25 mouse cellular contexts compared by ENCODE assay signal in the genomic region with DNA sequence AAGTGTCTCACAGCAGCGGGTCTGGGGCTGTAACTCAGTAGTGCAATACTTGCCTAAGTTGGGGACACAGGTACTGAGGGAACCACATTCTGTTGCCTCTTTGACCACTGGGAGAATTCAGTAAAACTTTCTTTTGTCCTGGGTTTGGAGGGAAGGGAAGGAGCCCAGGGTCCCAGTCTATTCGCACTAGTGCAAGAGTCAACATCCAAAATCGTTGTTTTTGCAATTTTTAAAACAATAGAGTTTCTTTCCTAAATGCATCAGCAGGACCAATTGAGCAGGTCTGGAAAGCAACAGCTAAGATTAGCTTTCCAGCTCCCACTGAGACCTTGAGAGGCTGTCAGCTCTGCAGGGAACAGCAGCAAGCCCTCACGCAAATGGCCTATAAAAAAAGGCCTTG. TPM values are rescaled to one million over a fixed set of nuclear protein-coding genes. Genes with fewer than 3 reads are reported as not detected.
DNase-seq lines count a peak whose midpoint lies in the region; ATAC-seq lines count a peak whose summit lies in the region.
"Had no signal": no experiment of that assay in that cellular context is flagged by ENCODE, and none has a peak within 500 bp of the region (broad histone marks: within the 10 kb centered on the region; RNA-seq: fewer than 3 reads in every experiment).

No protein-coding gene starts in this region.

- ATAC-seq in heart, embryonic 13.5 days (ENCODE audit: extremely low read depth, insufficient number of reproducible peaks, low FRiP score, low TSS enrichment), result no peak
- no peak for ATAC-seq in midbrain, embryonic 11.5 days (ENCODE audit: low FRiP score)
- no peak for ATAC-seq in midbrain, embryonic 13.5 days
- no peak for ATAC-seq in intestine, embryonic 16.5 days
- ATAC-seq in granulocyte monocyte progenitor cell, adult 5-6 weeks (replicated peaks; ENCODE audit: poor library complexity, severe bottlenecking), result no peak
- ATAC-seq: forebrain, embryonic 14.5 days; forebrain, embryonic 16.5 days had no signal

- DNase-seq in heart, embryonic 10.5 days (ENCODE audit: low spot score), result no peak
- no peak for DNase-seq in heart, postnatal 10 days
- no peak for DNase-seq in heart, adult 9 months (ENCODE audit: low spot score in 2 of 2)
- DNase-seq in midbrain, embryonic 11.5 days (ENCODE audit: low spot score, missing footprints), result peak; percentile 92
- DNase-seq: adrenal gland, postnatal 10 days; adrenal gland, postnatal 25 days; cerebellum, adult 11 months; cerebellum, adult 18-20 months; cerebellum, adult 8-10 months; cerebellum, adult 9-11 months; cerebellum, postnatal 14 days; cerebellum, postnatal 36 days had no signal

- peak overlapping the region; percentile 25; the same call in 1 of the 2 replicates for H3K4me2 ChIP-seq in heart, embryonic 13.5 days
- no peak overlapping the region for H3K4me2 ChIP-seq in midbrain, embryonic 11.5 days
- H3K4me2 ChIP-seq in midbrain, embryonic 13.5 days (replicated peaks), result no peak overlapping the region
- no peak overlapping the region for H3K4me2 ChIP-seq in intestine, embryonic 16.5 days (ENCODE audit: low read depth, low read length)
- H3K4me2 ChIP-seq: embryonic facial prominence, embryonic 13.5 days; embryonic facial prominence, embryonic 15.5 days; forebrain, embryonic 12.5 days had no signal

- H3K27ac ChIP-seq in heart, embryonic 10.5 days, result no peak overlapping the region
- H3K27ac ChIP-seq in heart, embryonic 13.5 days (replicated peaks), result no peak overlapping the region
- H3K27ac ChIP-seq in midbrain, embryonic 11.5 days (ENCODE audit: low read depth, low read length), result no peak overlapping the region
- H3K27ac ChIP-seq in midbrain, embryonic 13.5 days, result no peak overlapping the region
- H3K27ac ChIP-seq in intestine, embryonic 16.5 days (ENCODE audit: low read length), result 0 out of 2 replicates have a peak overlapping the region, but pooled peaks have one; percentile 35
- H3K27ac ChIP-seq: embryonic facial prominence, embryonic 13.5 days; embryonic facial prominence, embryonic 15.5 days; forebrain, embryonic 10.5 days; forebrain, embryonic 12.5 days had no signal

- H3K9me3 ChIP-seq in heart, embryonic 10.5 days, result no peaks in the 10 kb centered on the region
- H3K9me3 ChIP-seq in heart, embryonic 13.5 days, result no peaks in the 10 kb centered on the region
- no peaks in the 10 kb centered on the region for H3K9me3 ChIP-seq in midbrain, embryonic 11.5 days (ENCODE audit: control insufficient read depth, low read length)
- no peaks in the 10 kb centered on the region for H3K9me3 ChIP-seq in midbrain, embryonic 13.5 days
- 0 out of 2 replicates have a peak, but pooled peaks cover 3% of the 10 kb centered on the region for H3K9me3 ChIP-seq in intestine, embryonic 16.5 days (ENCODE audit: control insufficient read depth, low read length)
- H3K9me3 ChIP-seq: embryonic facial prominence, embryonic 13.5 days; embryonic facial prominence, embryonic 15.5 days; forebrain, embryonic 10.5 days; forebrain, embryonic 12.5 days had no signal

- H3K4me1 ChIP-seq in heart, embryonic 10.5 days, result peaks cover 11% of the 10 kb centered on the region
- H3K4me1 ChIP-seq in heart, embryonic 13.5 days, result peaks cover 11% of the 10 kb centered on the region; the same call in 1 of the 2 replicates
- H3K4me1 ChIP-seq in midbrain, embryonic 11.5 days (ENCODE audit: control insufficient read depth, insufficient read depth, low read length), result 0 out of 2 replicates have a peak, but pooled peaks cover 3% of the 10 kb centered on the region
- peaks cover 7% of the 10 kb centered on the region for H3K4me1 ChIP-seq in midbrain, embryonic 13.5 days (replicated peaks)
- H3K4me1 ChIP-seq in intestine, embryonic 16.5 days (ENCODE audit: control insufficient read depth, insufficient read depth, low read length), result peaks cover 12% of the 10 kb centered on the region; the same call in 1 of the 2 replicates
- H3K4me1 ChIP-seq: embryonic facial prominence, embryonic 13.5 days had no signal

- H3K4me3 ChIP-seq in heart, embryonic 10.5 days, result peak overlapping the region; percentile 30; the same call in 1 of the 2 replicates
- peak overlapping the region; percentile 2; the same call in 1 of the 2 replicates for H3K4me3 ChIP-seq in heart, embryonic 13.5 days
- H3K4me3 ChIP-seq in midbrain, embryonic 11.5 days (ENCODE audit: low read depth, low read length), result no peak overlapping the region
- no peak overlapping the region for H3K4me3 ChIP-seq in midbrain, embryonic 13.5 days (replicated peaks)
- no peak overlapping the region for H3K4me3 ChIP-seq in intestine, embryonic 16.5 days (ENCODE audit: low read length)
- H3K4me3 ChIP-seq: embryonic facial prominence, embryonic 13.5 days; embryonic facial prominence, embryonic 15.5 days; erythroblast, embryonic 14.5 days; forebrain, embryonic 10.5 days; forebrain, embryonic 12.5 days had no signal

- intact Hi-C loops in heart, postnatal 10 days (cut with DNase I), result no loop called here

- no peak overlapping the region for H3K9ac ChIP-seq in heart, embryonic 13.5 days
- no peak overlapping the region for H3K9ac ChIP-seq in midbrain, embryonic 11.5 days (ENCODE audit: low read length)
- H3K9ac ChIP-seq in midbrain, embryonic 13.5 days (replicated peaks), result no peak overlapping the region
- H3K9ac ChIP-seq in intestine, embryonic 16.5 days (ENCODE audit: low read depth, low read length), result no peak overlapping the region
- H3K9ac ChIP-seq: embryonic facial prominence, embryonic 13.5 days; embryonic facial prominence, embryonic 15.5 days; forebrain, embryonic 12.5 days had no signal

- H3K27me3 ChIP-seq in heart, embryonic 10.5 days (ENCODE audit: insufficient read depth, poor library complexity, severe bottlenecking), result peaks cover 94% of the 10 kb centered on the region
- H3K27me3 ChIP-seq in heart, embryonic 13.5 days (replicated peaks), result peaks cover 90% of the 10 kb centered on the region
- H3K27me3 ChIP-seq in midbrain, embryonic 11.5 days (ENCODE audit: control insufficient read depth, insufficient read depth, low read length), result peaks cover 53% of the 10 kb centered on the region
- H3K27me3 ChIP-seq in midbrain, embryonic 13.5 days, result peaks cover 92% of the 10 kb centered on the region
- peaks cover 21% of the 10 kb centered on the region for H3K27me3 ChIP-seq in intestine, embryonic 16.5 days (replicated peaks; ENCODE audit: control insufficient read depth, insufficient read depth, low read length)

- 7% methylated on average over 4 of the region's 4 CpGs for WGBS in heart, embryonic 10.5 days
- 13% methylated on average over 4 of the region's 4 CpGs for WGBS in heart, embryonic 13.5 days
- 0% methylated on average over 4 of the region's 4 CpGs for WGBS in midbrain, embryonic 11.5 days
- 6% methylated on average over 4 of the region's 4 CpGs for WGBS in midbrain, embryonic 13.5 days
- WGBS in intestine, embryonic 16.5 days, result 29% methylated on average over 4 of the region's 4 CpGs

- H3K36me3 ChIP-seq in heart, embryonic 10.5 days, result no peaks in the 10 kb centered on the region
- no peaks in the 10 kb centered on the region for H3K36me3 ChIP-seq in heart, embryonic 13.5 days
- H3K36me3 ChIP-seq in midbrain, embryonic 11.5 days (ENCODE audit: control insufficient read depth, insufficient read depth, low read length), result no peaks in the 10 kb centered on the region
- no peaks in the 10 kb centered on the region for H3K36me3 ChIP-seq in midbrain, embryonic 13.5 days
- no peaks in the 10 kb centered on the region for H3K36me3 ChIP-seq in intestine, embryonic 16.5 days (ENCODE audit: control insufficient read depth, insufficient read depth, low read length)
- H3K36me3 ChIP-seq: embryonic facial prominence, embryonic 13.5 days; embryonic facial prominence, embryonic 15.5 days; forebrain, embryonic 10.5 days; forebrain, embryonic 12.5 days had no signal

RNA-seq across cellular contexts. Expression of gene Nkx2-3, which starts 28.9 kb away (rescaled TPM):
- 0.55 and 2.4 TPM in 2 replicates for polyA plus RNA-seq in heart, embryonic 10.5 days (2016; fragmentation: Nextera tagmentation; extraction: Ambion mirVana)
- total RNA-seq in heart, postnatal 10 days (2021), result not detected
- polyA plus RNA-seq in heart, embryonic 13.5 days (2015; fragmentation: Nextera tagmentation; extraction: Ambion mirVana), result 0.06 TPM in 1 of 2 replicates, not detected in the other
- 0.60 and 0.77 TPM in 2 replicates for polyA plus RNA-seq in midbrain, embryonic 11.5 days (2014; fragmentation: Nextera tagmentation; extraction: Ambion mirVana)
- 0.85 and 1.0 TPM in 2 replicates for polyA plus RNA-seq in midbrain, embryonic 13.5 days (2015; fragmentation: Nextera tagmentation; extraction: Ambion mirVana)
- 61.3 and 64.6 TPM in 2 replicates for polyA plus RNA-seq in intestine, embryonic 16.5 days (2015; fragmentation: Nextera tagmentation; extraction: Ambion mirVana)
- total RNA-seq in granulocyte monocyte progenitor cell, adult 5-6 weeks (2014; fragmentation: Nextera tagmentation), result not detected in 2 replicates
- not detected in 2 replicates for total RNA-seq in granulocyte monocyte progenitor cell, adult 5-6 weeks (2017)
- total RNA-seq: adrenal gland, adult 2 months; adrenal gland, postnatal 25 days; MEL had no signal
- polyA plus RNA-seq: adrenal gland, adult 2 months; erythroblast, embryonic 14.5 days had no signal

RNA-seq across cellular contexts. Expression of gene Got1, which starts 58.8 kb away (rescaled TPM):
- 119 and 176 TPM in 2 replicates for polyA plus RNA-seq in heart, embryonic 10.5 days (2016; fragmentation: Nextera tagmentation; extraction: Ambion mirVana)
- total RNA-seq in heart, postnatal 10 days (2021), result 100 to 1,000 TPM; 438 to 489 TPM
- 161 and 175 TPM in 2 replicates for polyA plus RNA-seq in heart, embryonic 13.5 days (2015; fragmentation: Nextera tagmentation; extraction: Ambion mirVana)
- polyA plus RNA-seq in midbrain, embryonic 11.5 days (2014; fragmentation: Nextera tagmentation; extraction: Ambion mirVana), result 46.6 and 47.0 TPM in 2 replicates
- 67.3 and 73.2 TPM in 2 replicates for polyA plus RNA-seq in midbrain, embryonic 13.5 days (2015; fragmentation: Nextera tagmentation; extraction: Ambion mirVana)
- 70.5 and 73.4 TPM in 2 replicates for polyA plus RNA-seq in intestine, embryonic 16.5 days (2015; fragmentation: Nextera tagmentation; extraction: Ambion mirVana)
- total RNA-seq in granulocyte monocyte progenitor cell, adult 5-6 weeks (2014; fragmentation: Nextera tagmentation), result 22.6 and 36.8 TPM in 2 replicates
- total RNA-seq in granulocyte monocyte progenitor cell, adult 5-6 weeks (2017), result 17.3 and 21.5 TPM in 2 replicates

Comparison
In these comparisons a context has a peak if more than half of its experiments do, and no peak if none do; other contexts are left out.
1. H3K4me3 ChIP-seq: peak in heart, embryonic 10.5 days (single experiment) and heart, embryonic 13.5 days (single experiment); none in midbrain, embryonic 11.5 days (single experiment), midbrain, embryonic 13.5 days (single experiment) and intestine, embryonic 16.5 days (single experiment).
2. RNA of gene Nkx2-3, which starts 28.9 kb away (polyA plus RNA-seq): 61.3 to 64.6 TPM in intestine, embryonic 16.5 days; 0.55 to 2.4 TPM in heart, embryonic 10.5 days, 0.85 to 1.0 TPM in midbrain, embryonic 13.5 days, 0.60 to 0.77 TPM in midbrain, embryonic 11.5 days and 0.06 TPM in heart, embryonic 13.5 days; every median in the first group is over 10 times any median in the second.